Mouse (Mus musculus): ENCODE results near the gene Zmpste24. TPM values are rescaled to one million over a fixed set of nuclear protein-coding genes. Genes with fewer than 3 reads are reported as not detected.

The Zmpste24 gene
- polyA plus RNA-seq, 1 experiment, result 24.8 TPM

- TF ChIP-seq CTCF (IDR thresholded peaks at IDR 0.05; ENCODE audit: control insufficient read depth, insufficient read depth, low read length) (peak; percentile 87), POLR2A (IDR thresholded peaks at IDR 0.05; ENCODE audit: borderline replicate concordance, control insufficient read depth, low read depth, low read length) (no peak)
- Histone ChIP-seq H3K4me3 (replicated peaks; ENCODE audit: control insufficient read depth, low read depth, low read length) (no peak overlapping the region), H3K27ac (ENCODE audit: control insufficient read depth, insufficient read depth, low read depth, low read length, poor library complexity) (no peak overlapping the region), H3K4me1 (ENCODE audit: control insufficient read depth, insufficient read depth, low read length) (peaks cover 5% of the 10 kb centered on the region; the same call in 1 of the 2 replicates)
- WGBS, result 45% methylated on average over 14 of the region's 14 CpGs
These were observed 69.2 kb downstream of the Zmpste24 start for GRCm38 (mm10) chr4:121028659-121029392.

GRCm38 (mm10) chr4:121028146-121028545 lies 69.9 kb downstream of the Zmpste24 start:
- no peak for TF ChIP-seq CTCF (IDR thresholded peaks at IDR 0.05; ENCODE audit: control insufficient read depth, insufficient read depth, low read length)
- TF ChIP-seq POLR2A (IDR thresholded peaks at IDR 0.05; ENCODE audit: borderline replicate concordance, control insufficient read depth, low read depth, low read length), result no peak
- peaks cover 9% of the 10 kb centered on the region; the same call in 1 of the 2 replicates for H3K4me1 ChIP-seq (ENCODE audit: control insufficient read depth, insufficient read depth, low read length)
- H3K27ac ChIP-seq (ENCODE audit: control insufficient read depth, insufficient read depth, low read depth, low read length, poor library complexity), result no peak overlapping the region
- H3K4me3 ChIP-seq (replicated peaks; ENCODE audit: control insufficient read depth, low read depth, low read length), result no peak overlapping the region
- 30% methylated on average over 1 of the region's 1 CpGs for WGBS

- Histone ChIP-seq H3K4me3 (replicated peaks; ENCODE audit: control insufficient read depth, low read depth, low read length) (no peak overlapping the region), H3K27ac (ENCODE audit: control insufficient read depth, insufficient read depth, low read depth, low read length, poor library complexity) (no peak overlapping the region), H3K4me1 (ENCODE audit: control insufficient read depth, insufficient read depth, low read length) (peaks cover 9% of the 10 kb centered on the region; the same call in 1 of the 2 replicates)
- no peak for TF ChIP-seq CTCF (IDR thresholded peaks at IDR 0.05; ENCODE audit: control insufficient read depth, insufficient read depth, low read length)
- TF ChIP-seq POLR2A (IDR thresholded peaks at IDR 0.05; ENCODE audit: borderline replicate concordance, control insufficient read depth, low read depth, low read length), result no peak
- 44% methylated on average over 2 of the region's 2 CpGs for WGBS
These were observed 72.4 kb downstream of the Zmpste24 start for GRCm38 (mm10) chr4:121025681-121026080.

- Histone ChIP-seq H3K27ac (ENCODE audit: control insufficient read depth, insufficient read depth, low read depth, low read length, poor library complexity) (peak overlapping the region; percentile 16; the same call in 1 of the 2 replicates), H3K4me1 (ENCODE audit: control insufficient read depth, insufficient read depth, low read length) (peaks cover 7% of the 10 kb centered on the region; the same call in 1 of the 2 replicates), H3K4me3 (replicated peaks; ENCODE audit: control insufficient read depth, low read depth, low read length) (no peak overlapping the region)
- no peak for TF ChIP-seq POLR2A (IDR thresholded peaks at IDR 0.05; ENCODE audit: borderline replicate concordance, control insufficient read depth, low read depth, low read length)
- no peak for TF ChIP-seq CTCF (IDR thresholded peaks at IDR 0.05; ENCODE audit: control insufficient read depth, insufficient read depth, low read length)
- WGBS, result 9% methylated on average over 2 of the region's 2 CpGs
These were observed 74.1 kb downstream of the Zmpste24 start for GRCm38 (mm10) chr4:121023941-121024340.

- Histone ChIP-seq H3K27ac (ENCODE audit: control insufficient read depth, insufficient read depth, low read depth, low read length, poor library complexity) (no peak overlapping the region; the same call in 1 of the 2 replicates), H3K4me1 (ENCODE audit: control insufficient read depth, insufficient read depth, low read length) (peaks cover 7% of the 10 kb centered on the region; the same call in 1 of the 2 replicates), H3K4me3 (replicated peaks; ENCODE audit: control insufficient read depth, low read depth, low read length) (no peak overlapping the region)
- TF ChIP-seq POLR2A (IDR thresholded peaks at IDR 0.05; ENCODE audit: borderline replicate concordance, control insufficient read depth, low read depth, low read length), result no peak
- no peak for TF ChIP-seq CTCF (IDR thresholded peaks at IDR 0.05; ENCODE audit: control insufficient read depth, insufficient read depth, low read length)
- 70% methylated on average over 7 of the region's 7 CpGs for WGBS
These were observed 74.6 kb downstream of the Zmpste24 start for GRCm38 (mm10) chr4:121023464-121023863.

- Histone ChIP-seq H3K4me1 (ENCODE audit: control insufficient read depth, insufficient read depth, low read length) (peaks cover 7% of the 10 kb centered on the region; the same call in 1 of the 2 replicates), H3K27ac (ENCODE audit: control insufficient read depth, insufficient read depth, low read depth, low read length, poor library complexity) (no peak overlapping the region), H3K4me3 (replicated peaks; ENCODE audit: control insufficient read depth, low read depth, low read length) (no peak overlapping the region)
- TF ChIP-seq CTCF (IDR thresholded peaks at IDR 0.05; ENCODE audit: control insufficient read depth, insufficient read depth, low read length) (no peak), POLR2A (IDR thresholded peaks at IDR 0.05; ENCODE audit: borderline replicate concordance, control insufficient read depth, low read depth, low read length) (no peak)
These were observed 76.1 kb downstream of the Zmpste24 start for GRCm38 (mm10) chr4:121021911-121022310.

- WGBS, result 77% methylated on average over 10 of the region's 10 CpGs
- H3K27ac ChIP-seq (ENCODE audit: control insufficient read depth, insufficient read depth, low read depth, low read length, poor library complexity), result no peak overlapping the region
- no peak for TF ChIP-seq POLR2A (IDR thresholded peaks at IDR 0.05; ENCODE audit: borderline replicate concordance, control insufficient read depth, low read depth, low read length)
- TF ChIP-seq CTCF (IDR thresholded peaks at IDR 0.05; ENCODE audit: control insufficient read depth, insufficient read depth, low read length), result no peak
- peaks cover 5% of the 10 kb centered on the region; the same call in 1 of the 2 replicates for H3K4me1 ChIP-seq (ENCODE audit: control insufficient read depth, insufficient read depth, low read length)
- no peak overlapping the region for H3K4me3 ChIP-seq (replicated peaks; ENCODE audit: control insufficient read depth, low read depth, low read length)
These were observed 77.8 kb downstream of the Zmpste24 start for GRCm38 (mm10) chr4:121020040-121020790.

GRCm38 (mm10) chr4:121018250-121018649 lies 79.8 kb downstream of the Zmpste24 start:
- Histone ChIP-seq H3K27ac (ENCODE audit: control insufficient read depth, insufficient read depth, low read depth, low read length, poor library complexity) (no peak overlapping the region), H3K4me3 (replicated peaks; ENCODE audit: control insufficient read depth, low read depth, low read length) (no peak overlapping the region), H3K4me1 (ENCODE audit: control insufficient read depth, insufficient read depth, low read length) (peaks cover under 1% of the 10 kb centered on the region; the same call in 1 of the 2 replicates)
- WGBS, result 42% methylated on average over 3 of the region's 3 CpGs
- TF ChIP-seq POLR2A (IDR thresholded peaks at IDR 0.05; ENCODE audit: borderline replicate concordance, control insufficient read depth, low read depth, low read length), result no peak
- TF ChIP-seq CTCF (IDR thresholded peaks at IDR 0.05; ENCODE audit: control insufficient read depth, insufficient read depth, low read length), result no peak

Data from bone marrow, adult 2 months (tissue).